Mouse (Mus musculus) CH12.LX (cell line): ENCODE results near the gene Fbxw10.

Experiments
- CTCF ChIP-seq, 2 experiments: IDR thresholded peaks in 1 of 2; conservative IDR thresholded peaks in 1 of 2; 2 replicates each; pipeline ENCODE4 v1.5.1; 2011 to 2012; ENCODE audit warnings: low read depth in 2 of 2, low read length in 2 of 2, improper control_type of control experiment in 1 of 2, inconsistent platforms in 1 of 2, mild to moderate bottlenecking in 1 of 2, moderate library complexity in 1 of 2
- EP300 ChIP-seq: IDR thresholded peaks from 2 replicates; pipeline ENCODE4 v1.6.1; 2011; ENCODE audit warnings: low read length, improper control_type of control experiment
- MEF2A ChIP-seq: IDR thresholded peaks from 2 replicates; pipeline ENCODE4 v1.6.1; 2014; ENCODE audit warnings: low read depth, mild to moderate bottlenecking, inconsistent platforms, low read length, improper control_type of control experiment, borderline replicate concordance
- POLR2A ChIP-seq: IDR thresholded peaks from 2 replicates; pipeline ENCODE4 v1.6.1; 2011; ENCODE audit warnings: low read depth, mild to moderate bottlenecking, improper control_type of control experiment, low read length
- RAD21 ChIP-seq: IDR thresholded peaks from 2 replicates; pipeline ENCODE4 v1.6.1; 2011; ENCODE audit warnings: low read depth, mild to moderate bottlenecking, low read length, improper control_type of control experiment, moderate library complexity
- TBP ChIP-seq: conservative IDR thresholded peaks from 2 replicates; pipeline ENCODE4 v1.6.1; 2011; ENCODE audit warnings: low read depth, low read length, improper control_type of control experiment
- TCF12 ChIP-seq: IDR thresholded peaks from 2 replicates; pipeline ENCODE4 v1.6.1; 2014; ENCODE audit warnings: low read depth, mild to moderate bottlenecking, inconsistent platforms, low read length, improper control_type of control experiment
- ZKSCAN1 ChIP-seq: IDR thresholded peaks from 2 replicates; pipeline ENCODE4 v1.6.1; 2012; ENCODE audit warnings: low read depth, inconsistent platforms, low read length, improper control_type of control experiment, borderline replicate concordance

- TF ChIP-seq ZKSCAN1, result no peak
- TF ChIP-seq CTCF (conservative IDR thresholded peaks at IDR 0.05 in 1 of 2, IDR thresholded peaks at IDR 0.05 in 1 of 2; ENCODE audit: low read depth in 2 of 2, low read length in 2 of 2), result no peak
- no peak for TF ChIP-seq TCF12
- TF ChIP-seq TBP, result no peak
- TF ChIP-seq POLR2A, result no peak
- TF ChIP-seq EP300, result no peak; the same call in 1 of the 2 replicates
- no peak for TF ChIP-seq MEF2A
- TF ChIP-seq RAD21, result no peak
Observed at GRCm38 (mm10) chr11:62878728-62879127, 31.9 kb downstream of the Fbxw10 start.
